Mouse (Mus musculus): ENCODE results near the gene Cmklr1.
"Not testable (repeated sequence)": the region's sequence is repeated elsewhere in the genome, so short reads cannot be mapped to it uniquely, and the experiment has no call there.

Gene Cmklr1

GRCm38 (mm10) chr5:113620130-113620716 is 30.0 kb downstream of the Cmklr1 start:
- DNase-seq (ENCODE audit: low read depth) = no peak

DNA sequence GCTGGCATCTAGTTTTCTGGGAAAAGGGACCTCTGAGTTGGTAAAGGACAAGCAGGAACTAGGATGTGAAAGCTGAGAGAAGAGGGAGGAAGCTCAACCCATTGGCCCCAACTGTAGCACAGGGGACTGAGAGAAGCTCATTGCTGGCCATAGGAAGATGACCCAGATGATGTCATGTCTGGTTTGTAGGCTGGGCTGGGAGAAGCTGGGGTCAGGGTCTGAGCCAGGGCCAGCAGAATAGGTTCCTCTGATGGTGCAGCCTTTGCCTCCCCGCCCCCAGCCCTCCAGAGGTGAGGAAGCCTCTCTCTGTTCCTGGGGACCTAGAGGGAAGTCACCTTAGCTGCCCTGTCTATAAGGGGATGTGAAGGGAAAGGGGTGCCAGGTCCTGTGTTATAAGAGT is 31.1 kb downstream of the Cmklr1 start:
- DNase-seq (ENCODE audit: low read depth) = no peak

- no peak for DNase-seq (ENCODE audit: low read depth)
These were observed 31.5 kb downstream of the Cmklr1 start for GRCm38 (mm10) chr5:113618716-113619115.

GRCm38 (mm10) chr5:113611771-113612233 is 38.4 kb downstream of the Cmklr1 start:
- no peak for DNase-seq (ENCODE audit: low read depth)

DNA sequence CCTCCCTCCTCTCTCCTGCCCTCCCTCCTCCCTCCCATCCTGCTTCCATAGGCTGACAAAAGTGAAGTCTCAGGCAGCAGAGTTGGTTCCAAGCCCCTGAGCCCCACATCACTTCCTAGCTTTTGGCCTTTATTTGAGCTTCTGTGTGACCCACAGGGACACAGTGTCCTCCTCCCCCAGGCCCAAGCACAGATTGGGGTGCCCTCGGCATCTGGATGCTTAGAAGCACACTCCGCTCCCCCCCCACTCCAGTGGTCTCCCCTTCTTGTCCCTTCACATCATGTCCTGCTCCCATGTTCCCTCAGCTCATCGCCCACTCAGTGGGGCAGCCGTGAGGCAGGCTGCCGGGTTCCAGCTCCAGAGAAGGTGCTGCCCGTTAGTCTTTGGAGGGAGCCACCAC is 39.1 kb downstream of the Cmklr1 start:
- DNase-seq (ENCODE audit: low read depth) = no peak

GRCm38 (mm10) chr5:113610490-113610889 is 39.7 kb downstream of the Cmklr1 start:
- no peak for DNase-seq (ENCODE audit: low read depth)

GRCm38 (mm10) chr5:113609891-113610290 is 40.3 kb downstream of the Cmklr1 start:
- DNase-seq (ENCODE audit: low read depth) = no peak

DNA sequence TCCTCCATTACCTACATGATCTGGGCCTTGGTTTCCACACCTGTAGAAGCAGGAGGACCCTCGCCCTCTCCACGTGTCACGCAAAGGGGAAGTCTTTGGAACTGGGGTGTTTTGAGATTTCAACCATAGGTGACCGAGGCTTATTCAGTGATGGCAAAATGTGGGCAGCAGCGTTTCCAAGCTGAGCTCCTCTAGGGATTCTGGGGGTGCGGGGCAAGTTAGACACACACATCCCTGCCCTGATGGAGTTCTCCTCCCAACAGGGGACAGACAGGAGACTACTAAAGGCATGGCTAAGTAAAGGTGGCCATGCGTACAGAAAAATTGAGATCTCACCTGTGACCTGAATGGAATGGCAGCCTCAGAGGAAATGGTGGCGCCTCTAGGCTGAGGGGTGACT is 41.7 kb downstream of the Cmklr1 start:
- DNase-seq (ENCODE audit: low read depth) = no peak

DNA sequence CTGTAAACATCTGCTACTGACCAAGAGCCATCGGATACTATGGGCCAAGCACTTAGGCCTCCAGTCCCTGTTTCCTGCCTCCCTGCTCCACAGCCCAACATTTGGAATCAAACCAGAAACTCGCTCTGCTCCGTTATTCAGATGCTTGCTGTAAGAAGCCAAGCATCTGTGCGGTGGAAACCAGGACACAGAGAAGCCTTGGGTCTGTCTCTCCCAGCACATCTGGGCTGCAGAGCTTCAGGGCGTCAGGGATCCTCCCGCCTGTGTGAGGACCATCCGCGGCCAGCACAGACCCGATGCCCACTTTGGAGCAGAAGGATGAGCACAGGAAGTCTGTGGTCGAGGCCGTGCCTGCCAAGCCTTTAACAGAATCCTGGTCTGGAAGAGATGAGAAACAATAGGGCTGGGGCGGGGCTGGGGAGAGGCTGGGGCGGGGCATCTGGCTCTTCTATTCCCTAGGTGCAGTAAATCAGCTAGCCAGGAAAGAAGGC is 42.2 kb downstream of the Cmklr1 start:
- DNase-seq (ENCODE audit: low read depth) = peak; percentile 58

DNA sequence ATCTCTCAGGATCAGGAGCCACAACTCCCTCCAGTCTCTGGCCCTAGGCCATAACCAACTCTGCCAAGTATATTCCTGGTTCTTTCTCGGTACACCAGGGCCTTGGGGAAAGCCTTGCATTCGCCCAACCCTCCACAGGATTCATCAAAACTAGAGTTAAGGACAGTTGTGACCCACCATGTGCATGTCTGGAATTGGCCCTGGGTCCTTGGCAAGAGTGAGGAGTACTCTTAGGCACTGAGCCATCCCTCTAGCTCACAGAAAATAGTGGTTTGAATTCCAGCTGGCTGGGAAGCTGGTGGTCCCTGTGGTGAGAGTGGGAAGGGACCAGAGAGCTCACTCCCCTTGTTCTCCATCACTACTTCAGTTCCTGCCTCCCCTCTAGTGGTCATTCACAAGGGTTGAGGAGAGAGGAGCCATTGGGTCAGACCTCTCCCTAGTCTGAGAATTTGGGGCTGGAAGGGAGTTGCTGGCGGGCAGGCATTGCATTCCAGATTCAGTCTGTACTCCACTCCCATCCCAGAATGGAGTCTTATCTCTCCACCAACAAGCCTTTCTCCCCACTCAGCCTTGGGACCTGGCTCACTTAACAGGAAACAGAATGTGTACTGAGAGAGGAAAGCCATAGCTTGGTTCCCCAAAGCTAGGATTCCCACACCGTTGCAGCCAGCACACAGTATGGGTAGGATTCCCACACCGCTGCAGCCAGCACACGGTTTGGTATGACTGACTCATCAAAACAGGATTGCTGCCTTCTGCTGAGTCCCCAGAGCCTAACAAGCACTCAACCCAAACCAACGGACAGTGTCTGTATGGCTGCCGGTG is 43.1 kb downstream of the Cmklr1 start:
- DNase-seq (ENCODE audit: low read depth) = peak; percentile 88

DNA sequence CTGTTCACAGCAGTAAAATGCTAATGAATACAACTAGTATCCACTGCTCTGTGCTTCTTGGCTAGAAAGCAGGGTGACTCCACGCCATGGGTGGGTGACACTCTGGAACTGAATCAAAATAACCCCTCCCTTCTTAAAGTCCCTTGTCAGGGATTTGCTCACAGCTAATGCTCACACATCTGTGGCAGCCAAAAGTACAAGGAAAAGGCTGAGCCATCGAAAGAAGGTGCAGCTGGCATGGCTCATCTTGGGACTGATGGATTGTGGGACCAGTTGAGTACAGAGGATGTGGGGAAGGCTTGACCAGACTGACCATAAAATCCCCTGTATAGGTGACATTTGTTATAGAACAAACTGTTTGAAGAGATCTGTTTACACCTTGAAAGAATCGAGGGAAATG is 44.1 kb downstream of the Cmklr1 start:
- DNase-seq (ENCODE audit: low read depth) = no peak

GRCm38 (mm10) chr5:113604758-113605157 is 45.5 kb downstream of the Cmklr1 start:
- DNase-seq (ENCODE audit: low read depth) = peak; percentile 27

GRCm38 (mm10) chr5:113603471-113603870 is 46.8 kb downstream of the Cmklr1 start:
- no peak for DNase-seq (ENCODE audit: low read depth)

GRCm38 (mm10) chr5:113600803-113601202 is 49.4 kb downstream of the Cmklr1 start:
- DNase-seq (ENCODE audit: low read depth) = no peak

DNA sequence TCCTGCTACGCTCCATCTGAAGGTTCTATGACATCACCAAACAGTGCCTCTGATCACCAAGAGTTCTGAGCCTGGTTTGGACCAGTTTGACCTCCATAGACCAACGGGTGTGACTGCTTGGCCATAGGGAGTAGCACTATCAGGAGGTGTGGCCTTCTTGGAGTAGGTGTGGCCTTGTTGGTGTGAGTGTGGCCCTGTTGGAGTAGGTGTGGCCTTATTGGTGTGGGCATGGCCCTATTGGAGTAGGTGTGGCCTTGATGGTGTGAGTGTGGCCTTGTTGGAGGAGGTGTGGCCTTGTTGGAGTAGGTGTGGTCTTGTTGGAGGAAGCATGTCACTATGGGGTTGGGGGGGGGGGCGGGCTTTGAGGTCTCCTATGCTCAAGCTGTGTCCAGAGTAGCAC is 50.0 kb downstream of the Cmklr1 start:
- no peak for DNase-seq (ENCODE audit: low read depth)

- no peak for DNase-seq (ENCODE audit: low read depth)
These were observed 53.4 kb downstream of the Cmklr1 start for GRCm38 (mm10) chr5:113596780-113597353.

DNA sequence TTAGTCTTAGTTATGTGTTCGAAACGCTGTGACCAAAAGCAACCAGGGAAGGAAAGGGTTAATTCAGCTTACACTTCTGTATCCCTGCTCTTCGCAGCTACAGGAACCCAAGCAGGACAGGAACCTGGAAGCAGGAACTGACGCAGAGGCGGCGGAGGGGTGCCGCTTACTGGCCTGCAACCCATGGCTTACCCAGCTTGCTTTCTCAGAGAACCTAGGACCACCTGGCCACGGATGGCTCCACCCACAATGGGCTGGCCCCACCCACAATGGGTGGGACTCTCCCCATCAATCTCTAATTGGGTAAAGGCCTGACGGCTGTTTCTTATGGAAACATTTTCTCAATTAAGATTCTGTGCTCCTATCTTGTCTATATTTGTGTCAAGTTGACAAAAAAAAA is 54.0 kb downstream of the Cmklr1 start:
- DNase-seq (ENCODE audit: low read depth) = no peak

- DNase-seq (ENCODE audit: low read depth) = no peak
These were observed 56.1 kb downstream of the Cmklr1 start for GRCm38 (mm10) chr5:113593911-113594705.

GRCm38 (mm10) chr5:113591751-113592230 is 58.4 kb downstream of the Cmklr1 start:
- peak; percentile 54 for DNase-seq (ENCODE audit: low read depth)

- no peak for DNase-seq (ENCODE audit: low read depth)
These were observed 59.1 kb downstream of the Cmklr1 start for GRCm38 (mm10) chr5:113591166-113591565.

DNA sequence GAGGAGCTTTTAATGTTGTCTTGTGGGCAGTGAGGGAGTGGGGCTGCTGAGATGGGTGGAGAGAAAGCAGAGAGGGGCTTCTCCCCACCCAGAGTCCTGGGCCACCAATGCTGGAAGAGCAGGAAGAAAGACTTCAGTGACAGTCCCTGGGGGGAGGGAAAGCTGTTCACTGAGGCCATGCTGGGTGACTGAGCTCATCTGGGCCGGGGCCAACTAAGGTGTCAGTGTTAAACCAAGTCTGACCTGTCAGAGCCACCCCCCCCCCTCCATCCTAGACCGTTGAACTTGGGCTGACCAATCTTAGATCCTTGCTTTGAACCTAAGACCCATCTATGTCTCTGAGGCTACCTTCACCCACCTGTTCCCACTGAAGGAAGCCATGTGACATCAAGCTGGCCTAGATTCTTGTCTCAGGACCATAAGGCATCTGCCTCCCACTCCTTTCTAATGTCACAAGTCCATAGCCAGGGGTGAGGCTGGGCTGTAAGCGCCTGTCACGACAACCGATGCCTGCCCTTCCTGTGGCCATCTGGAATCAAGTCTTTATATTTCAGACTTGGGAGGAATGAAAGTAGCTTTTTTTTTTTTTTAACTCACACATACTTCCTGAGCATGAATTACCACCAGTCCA is 60.1 kb downstream of the Cmklr1 start:
- no peak for DNase-seq (ENCODE audit: low read depth)

DNA sequence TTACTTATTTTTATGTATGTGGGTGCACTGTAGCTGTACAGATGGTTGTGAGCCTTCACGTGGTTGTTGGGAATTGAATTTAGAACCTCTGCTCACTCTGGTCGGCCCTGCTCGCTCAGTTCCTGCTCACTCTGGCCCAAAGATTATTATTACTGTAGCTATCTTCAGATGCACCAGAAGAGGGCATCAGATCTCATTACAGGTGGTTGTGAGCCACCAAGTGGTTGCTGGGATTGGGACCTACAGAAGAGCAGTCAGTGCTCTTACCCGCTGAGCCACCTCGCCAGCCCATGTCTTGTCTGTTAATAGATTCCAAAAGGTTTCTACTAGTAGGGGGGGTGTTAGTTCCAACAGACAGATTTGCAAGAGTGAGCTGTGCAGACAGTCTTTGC is 63.8 kb downstream of the Cmklr1 start:
- not testable (repeated sequence) for DNase-seq (ENCODE audit: low read depth)

All from fibroblast of lung, adult 2 months (primary cell).